Mouse (Mus musculus): Measurements from ENCODE around the gene Abca17.

Gene Abca17

DNA sequence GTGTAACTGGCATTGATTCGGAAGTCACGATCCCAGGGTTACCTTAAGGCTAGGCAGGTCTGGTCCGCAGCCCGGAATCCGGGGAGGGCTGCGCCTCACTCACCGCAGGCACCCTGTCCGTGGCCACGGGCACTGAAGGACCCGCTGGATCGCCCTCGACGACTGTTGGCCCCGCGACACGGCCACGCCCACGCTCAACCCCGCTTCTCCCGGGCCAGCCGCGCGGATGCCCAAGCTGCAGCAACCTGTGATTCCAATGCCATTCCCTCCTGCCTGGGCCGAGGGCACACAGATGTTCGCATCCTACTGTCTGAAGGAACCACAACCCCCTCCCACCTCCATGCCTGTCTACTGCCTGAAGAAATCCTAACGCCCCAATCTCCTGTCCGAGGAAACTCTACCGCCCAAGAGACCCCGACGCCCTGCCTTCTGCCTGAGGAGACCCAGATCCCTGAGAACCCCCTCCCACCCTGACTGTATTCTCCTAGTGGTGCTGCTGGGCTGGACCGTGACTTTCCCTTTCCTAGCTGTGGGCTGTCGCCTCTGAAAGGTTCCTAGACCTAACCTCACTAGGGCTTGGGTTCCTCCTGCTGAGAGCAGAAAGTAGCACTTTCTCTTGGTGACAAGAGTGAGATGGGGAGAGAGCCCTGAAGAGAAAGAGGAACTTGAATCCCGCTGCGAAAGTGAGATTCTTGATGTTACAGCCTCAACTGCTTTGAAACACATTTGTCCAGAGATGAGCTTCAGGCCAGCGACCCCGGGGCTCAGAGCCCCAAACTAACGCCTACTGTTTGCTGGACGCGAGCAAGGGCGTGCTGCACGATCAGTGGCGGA is at the start of gene Abca17:
Abca17 (minus strand) TSS at position 143 of the 834 bp plus-strand sequence.
- peak; percentile 13 for DNase-seq (ENCODE audit: low spot score)

DNA sequence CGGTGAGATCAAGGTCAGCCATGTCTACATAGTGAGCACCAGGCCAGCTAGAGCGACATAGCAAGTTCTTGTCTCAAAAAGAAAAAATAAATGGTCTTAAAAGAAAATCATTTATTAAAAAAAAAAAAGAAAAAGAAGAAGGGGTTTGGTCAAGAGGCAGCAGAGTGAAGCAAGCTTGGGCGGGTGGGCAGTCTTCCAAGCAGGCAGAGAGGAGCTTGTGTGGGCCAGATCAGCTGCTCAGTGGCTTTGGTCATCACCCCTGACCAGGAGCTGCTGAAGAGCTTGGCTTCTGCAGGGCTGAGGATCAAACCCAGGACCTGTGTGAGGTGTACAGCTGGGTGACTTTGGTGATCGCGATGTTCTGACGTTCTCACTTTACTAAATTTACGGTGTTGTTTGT is 43.6 kb upstream of the Abca17 start:
- DNase-seq (ENCODE audit: low spot score), result no peak

DNA sequence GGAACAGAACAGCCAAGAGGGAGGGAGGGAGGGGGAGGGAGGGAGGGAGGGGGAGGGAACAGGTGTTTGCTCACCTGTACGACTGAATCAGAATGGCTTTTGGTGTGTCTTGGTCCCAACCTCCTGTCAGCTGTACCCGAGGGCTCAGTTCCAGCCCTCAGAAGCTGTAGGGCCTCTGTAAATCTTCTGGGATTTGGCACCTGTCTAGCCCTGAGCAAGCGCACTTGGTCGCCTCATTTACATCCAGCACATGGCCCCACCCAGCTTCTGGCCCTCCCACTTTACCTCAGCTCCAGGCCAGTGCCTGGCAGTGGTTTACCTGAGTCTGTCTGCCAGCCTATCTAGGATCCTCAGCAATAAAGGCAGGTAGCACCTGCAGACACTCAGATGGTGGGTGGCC is 42.7 kb upstream of the Abca17 start:
- DNase-seq (ENCODE audit: low spot score), result no peak

DNA sequence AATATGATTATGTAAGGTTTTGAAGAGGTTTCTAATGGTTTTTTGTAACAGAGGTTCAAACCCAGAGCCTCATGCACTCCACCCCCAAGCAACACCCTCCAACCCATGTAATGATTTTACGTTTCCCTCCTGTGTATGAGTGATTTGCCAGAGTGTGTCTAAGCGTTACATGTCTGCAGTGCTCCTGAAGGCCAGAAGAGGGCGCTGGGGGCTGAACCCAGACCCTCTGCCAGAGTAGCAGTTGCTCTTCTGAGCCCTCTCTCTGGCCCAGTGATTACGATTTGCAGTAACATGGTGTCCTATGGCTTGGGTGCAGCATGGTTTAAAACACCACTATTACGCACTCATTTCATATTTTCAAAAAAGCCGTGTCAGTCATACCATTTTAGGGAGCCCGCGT is 40.3 kb upstream of the Abca17 start:
- DNase-seq (ENCODE audit: low spot score), result no peak

DNA sequence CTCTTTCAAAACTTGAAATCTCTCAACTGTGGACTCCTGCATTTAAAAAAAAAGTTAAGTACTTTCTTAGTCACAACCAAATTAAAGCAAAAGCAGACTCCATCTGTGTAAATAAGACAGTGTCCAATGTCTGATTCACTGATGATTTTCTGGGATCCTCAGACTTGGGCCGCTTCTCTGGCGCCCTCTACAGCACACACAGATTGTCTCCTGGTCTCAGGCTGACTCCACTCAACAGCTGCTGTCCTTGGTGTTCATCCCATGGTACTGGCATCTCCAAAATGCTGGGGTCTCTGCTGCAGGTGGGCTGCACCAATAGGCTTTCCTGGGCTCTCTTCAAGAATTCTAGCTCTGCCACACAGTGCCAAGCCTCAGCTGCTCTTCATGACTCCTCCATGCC is 39.0 kb upstream of the Abca17 start:
- no peak for DNase-seq (ENCODE audit: low spot score)

DNA sequence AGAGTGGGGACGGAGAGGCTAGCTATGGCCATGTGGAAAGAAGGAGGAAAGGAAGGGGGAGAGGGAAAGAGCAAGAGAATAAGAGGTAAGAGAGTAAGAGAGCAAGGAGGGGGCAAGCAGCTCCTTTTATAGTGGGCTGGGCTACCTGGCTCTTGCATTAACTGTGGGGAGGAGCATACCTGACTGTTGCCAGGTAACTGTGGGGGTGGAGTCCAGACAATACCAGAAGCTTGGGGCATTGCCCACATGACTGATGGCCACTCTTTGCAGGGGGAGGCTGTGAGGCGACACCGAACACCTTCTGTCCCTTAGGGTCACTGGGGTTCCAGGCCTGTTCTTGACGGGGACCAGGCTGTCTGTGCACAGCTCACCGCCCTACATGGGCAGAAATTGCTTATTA is 37.8 kb upstream of the Abca17 start:
- no peak for DNase-seq (ENCODE audit: low spot score)

DNA sequence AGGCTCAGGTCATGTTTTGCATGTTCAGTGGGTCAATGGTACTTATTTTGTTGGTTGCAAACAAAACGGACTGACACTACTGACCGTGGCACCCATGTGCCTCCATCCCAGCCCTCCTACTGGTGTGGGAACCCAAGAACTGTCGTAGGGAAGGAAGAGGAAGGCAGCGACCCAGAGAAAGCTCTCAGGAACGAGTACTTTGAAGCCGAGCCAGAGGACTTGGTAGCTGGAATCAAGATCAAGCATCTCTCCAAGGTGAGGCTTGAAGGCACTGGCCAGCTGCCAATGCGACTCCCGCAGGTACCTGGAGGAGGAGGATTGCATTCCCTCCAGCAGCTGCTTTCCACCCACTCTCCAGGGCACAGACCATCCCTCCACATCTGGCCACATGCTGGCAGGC is 32.9 kb upstream of the Abca17 start:
- DNase-seq (ENCODE audit: low spot score), result no peak

DNA sequence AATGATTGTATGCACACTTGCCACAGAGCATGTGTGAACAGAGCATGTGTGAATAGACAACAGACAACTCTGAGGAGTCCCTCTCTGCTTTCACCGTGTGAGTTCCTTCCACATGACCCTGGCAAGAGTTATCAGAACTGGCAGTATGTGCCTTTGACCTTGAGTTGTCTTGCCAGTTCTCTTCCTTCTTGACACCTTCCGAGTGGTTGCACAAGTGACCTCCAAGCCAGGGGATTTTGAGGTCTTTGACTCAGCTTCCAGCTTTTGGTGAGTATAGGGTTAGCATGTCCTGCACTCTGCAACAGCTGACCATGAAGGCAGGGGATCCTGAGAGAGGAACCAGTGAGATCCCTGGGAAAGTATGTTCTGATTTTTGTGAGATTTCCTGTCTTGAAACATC is 27.6 kb upstream of the Abca17 start:
- DNase-seq (ENCODE audit: low spot score), result no peak

DNA sequence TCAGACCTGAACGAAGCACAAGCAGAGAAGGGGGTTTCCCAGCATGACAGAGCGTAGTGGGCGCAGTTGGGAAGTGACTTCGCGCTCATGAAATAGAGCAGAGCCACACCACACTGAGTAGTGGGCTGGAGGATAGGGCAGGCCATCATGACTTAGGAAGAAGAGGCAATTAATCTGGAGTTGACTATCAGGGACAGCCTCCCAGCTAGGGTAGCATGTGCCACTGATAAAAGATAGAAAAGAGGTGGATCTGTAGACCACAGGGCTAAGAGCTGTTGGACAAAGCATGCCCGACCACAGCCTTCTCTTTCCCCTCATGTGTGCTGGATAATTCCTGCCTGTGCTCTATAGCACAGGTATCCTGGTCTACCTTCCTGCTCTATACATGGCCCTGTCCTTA is 25.0 kb upstream of the Abca17 start:
- DNase-seq (ENCODE audit: low spot score), result no peak

DNA sequence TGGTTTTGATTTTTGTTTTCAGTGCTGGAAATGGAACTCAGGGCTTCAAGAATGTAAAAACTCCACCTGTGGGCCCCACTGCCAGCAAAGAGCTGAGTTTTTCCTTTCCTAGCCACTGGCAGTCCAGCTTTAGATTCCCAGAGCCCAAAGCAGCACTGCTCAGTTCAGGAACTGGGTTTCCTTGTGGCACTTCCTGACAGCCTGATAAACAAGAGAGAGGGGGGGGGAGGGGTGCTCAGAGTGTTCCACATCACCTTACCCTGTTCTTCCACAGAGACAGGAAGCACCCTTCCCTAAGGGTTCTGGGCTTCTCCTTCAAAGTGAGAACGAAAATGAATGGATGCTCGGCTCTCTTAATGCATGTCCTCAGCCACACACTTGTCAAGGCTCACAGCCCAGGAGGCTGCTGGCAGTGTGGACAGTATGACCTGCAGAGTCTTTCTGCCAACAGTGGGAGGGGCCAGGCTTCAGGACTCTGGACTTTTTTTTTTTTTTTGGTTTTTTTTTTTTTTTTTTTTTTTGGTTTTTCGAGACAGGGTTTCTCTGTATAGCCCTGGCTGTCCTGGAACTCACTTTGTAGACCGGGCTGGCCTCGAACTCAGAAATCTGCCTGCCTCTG is 24.3 kb upstream of the Abca17 start:
- no peak for DNase-seq (ENCODE audit: low spot score)

DNA sequence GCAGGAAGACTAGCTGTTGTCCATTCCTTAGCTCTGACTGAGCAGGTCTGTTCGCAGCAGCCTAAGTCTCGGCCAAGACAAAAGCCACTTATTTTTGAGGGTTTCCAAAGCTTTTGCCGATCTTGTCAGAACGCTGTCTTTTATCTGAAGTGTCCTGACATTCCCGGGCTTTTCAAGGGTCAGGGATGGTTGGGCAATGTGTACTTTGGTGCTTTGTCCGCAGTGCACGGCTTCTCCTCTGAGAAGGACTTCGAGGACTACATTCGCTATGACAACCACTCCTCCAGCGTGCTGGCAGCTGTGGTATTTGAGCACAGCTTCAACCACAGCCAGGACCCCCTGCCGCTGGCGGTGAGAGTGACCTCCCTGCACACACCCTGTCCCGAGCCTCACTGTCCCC is 15.0 kb upstream of the Abca17 start:
- DNase-seq (ENCODE audit: low spot score), result peak; percentile 82

DNA sequence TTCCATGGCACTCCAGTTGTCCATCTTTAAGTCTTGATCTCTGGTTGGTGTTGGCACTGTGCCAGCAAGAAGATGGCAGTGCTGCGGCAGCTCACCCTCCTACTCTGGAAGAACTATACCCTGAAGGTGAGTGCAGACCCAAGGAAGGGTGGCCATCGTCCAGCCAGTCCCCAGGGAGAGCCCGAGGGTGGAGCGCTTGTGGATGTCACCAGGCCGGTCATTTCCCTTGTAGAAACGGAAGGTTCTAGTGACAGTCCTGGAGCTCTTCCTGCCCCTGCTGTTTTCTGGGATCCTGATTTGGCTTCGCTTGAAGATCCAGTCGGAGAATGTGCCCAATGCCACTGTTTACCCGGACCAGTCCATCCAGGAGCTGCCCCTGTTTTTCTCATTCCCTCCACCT is 13.6 kb upstream of the Abca17 start:
- DNase-seq (ENCODE audit: low spot score), result no peak

DNA sequence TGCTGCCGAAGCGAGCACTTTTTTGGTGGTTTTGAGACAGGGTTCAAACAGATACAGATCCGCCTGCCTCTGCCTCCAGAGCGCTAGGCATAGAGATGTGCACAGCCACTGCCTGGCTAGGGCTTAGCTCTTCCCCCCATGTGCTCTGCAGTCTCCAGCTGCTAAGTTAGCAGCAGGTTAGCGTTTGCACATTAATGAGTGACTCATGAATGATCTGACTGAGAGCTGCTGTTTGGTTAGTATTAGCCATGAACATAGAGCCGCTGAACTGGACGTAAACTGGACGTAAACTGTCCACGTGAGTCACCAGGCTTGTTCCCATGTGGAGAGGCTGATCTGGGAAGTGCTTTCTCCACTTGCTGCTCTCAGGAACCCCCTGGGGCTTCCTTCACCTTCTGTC is 11.7 kb upstream of the Abca17 start:
- DNase-seq (ENCODE audit: low spot score), result peak; percentile 77

DNA sequence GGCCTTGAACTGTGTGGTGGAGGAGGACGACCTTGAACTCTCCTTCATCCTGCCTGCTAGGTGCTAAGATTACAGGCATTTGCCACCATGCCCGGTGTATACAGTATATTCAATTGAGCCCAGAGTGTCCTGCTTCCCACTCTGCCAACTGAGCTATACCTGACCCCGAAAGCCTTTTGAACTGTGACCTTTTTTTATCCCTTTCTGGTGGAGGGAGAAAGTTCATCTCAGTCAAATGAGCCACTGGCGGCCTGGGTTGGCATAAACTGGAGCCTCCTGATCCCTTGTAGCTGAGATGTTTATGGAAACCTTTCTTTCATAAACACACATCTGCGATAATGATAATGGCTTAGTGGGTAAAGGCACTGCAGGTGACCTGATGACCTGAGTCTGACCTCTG is 10.4 kb upstream of the Abca17 start:
- no peak for DNase-seq (ENCODE audit: low spot score)

DNA sequence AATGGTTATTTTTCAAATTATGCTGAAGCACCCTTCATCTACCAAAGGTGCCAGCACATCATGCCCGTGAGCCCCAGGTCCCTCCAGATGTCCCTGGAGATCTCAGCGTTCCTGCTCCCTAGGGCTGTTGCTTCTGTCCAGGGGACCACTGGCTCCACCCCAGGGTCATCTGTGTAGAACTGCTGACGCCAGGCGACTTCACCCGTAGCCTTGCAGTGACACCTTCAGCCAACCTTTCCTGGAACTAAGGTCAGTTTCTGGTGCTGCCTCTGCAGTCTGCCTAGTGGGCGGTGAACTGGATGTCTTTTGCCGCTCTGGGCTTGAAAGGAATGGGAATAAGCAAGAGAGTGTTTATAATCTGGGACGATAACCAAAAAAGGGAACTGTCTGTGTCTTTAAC is 10.0 kb upstream of the Abca17 start:
- peak; percentile 78 for DNase-seq (ENCODE audit: low spot score)

DNA sequence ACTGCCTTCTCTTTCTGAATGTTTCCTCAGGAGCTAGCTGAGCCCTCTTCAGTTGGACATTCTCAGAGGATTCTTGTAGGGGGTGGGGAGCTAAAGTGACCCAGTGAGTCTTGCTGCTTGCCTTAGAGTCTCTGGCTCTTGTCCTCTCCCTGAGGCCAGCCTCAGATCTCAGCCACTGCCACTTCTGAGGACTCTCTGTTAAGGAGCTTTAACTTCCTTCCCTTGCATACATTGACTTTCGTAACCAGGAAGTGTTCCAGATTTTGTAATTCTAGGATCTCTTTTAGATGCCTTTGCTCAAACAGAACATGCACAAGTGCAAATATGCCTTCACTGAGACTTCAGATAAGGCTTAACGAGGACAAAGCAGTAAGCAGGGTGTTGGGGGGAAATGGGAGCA is 9.0 kb upstream of the Abca17 start:
- DNase-seq (ENCODE audit: low spot score), result peak; percentile 66

DNA sequence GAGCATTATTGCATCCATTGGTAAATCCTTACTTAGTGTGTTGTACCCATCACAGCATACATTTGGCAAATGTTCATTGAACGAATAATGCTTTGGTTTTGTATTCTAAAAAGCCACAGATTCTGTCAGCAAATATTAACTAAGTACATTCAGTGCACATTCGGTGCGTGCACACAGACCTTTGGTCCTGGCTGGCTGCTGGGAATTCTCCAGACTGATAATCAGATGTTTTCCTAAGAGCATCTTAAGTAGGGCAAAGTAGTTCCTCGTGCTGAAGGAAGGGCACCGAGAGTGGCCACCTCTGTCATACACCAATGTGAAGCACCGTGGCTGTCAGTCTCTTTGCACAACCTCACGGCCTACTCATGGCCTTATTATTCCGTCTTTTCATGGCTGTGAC is 8.1 kb upstream of the Abca17 start:
- DNase-seq (ENCODE audit: low spot score), result no peak

DNA sequence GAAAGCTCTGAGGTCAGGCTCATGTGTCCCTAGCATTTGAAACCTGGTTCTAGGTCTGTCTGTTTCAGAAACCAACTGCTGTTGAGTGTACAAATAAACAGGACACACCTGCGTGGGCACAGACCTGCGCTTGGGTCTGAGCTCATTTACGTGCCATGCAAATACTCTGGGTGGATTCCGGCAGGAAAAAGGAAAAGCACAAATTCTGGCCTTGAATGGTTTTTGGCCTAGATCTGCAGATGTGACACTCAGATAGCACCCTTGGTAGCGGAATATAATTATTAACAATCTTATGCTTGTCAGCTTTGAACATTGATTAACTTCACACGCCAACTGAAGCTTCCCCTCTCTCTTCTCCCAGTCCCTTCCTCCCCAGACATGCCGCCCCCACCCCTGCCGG is 4.4 kb upstream of the Abca17 start:
- DNase-seq (ENCODE audit: low spot score), result peak; percentile 76

DNA sequence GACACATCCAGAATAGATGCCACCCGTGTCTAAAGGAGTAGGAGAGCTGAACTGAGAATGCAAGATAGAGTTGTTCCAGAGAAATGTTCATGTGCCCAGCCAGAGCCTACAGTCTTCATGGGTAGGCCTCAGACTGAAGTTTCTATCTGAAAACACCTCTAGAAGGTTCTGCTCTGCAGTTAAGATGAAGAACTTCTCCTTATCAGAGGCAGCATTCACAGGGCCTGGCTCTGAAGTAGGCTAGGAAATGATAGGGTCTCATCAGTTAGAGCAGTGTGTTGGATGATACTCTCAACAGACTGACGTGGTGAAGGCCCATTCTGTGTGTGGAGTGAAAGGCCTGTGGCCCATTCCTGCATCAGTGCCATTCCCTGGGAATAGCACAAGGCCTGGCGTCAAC is 3.1 kb upstream of the Abca17 start:
- DNase-seq (ENCODE audit: low spot score), result no peak

DNA sequence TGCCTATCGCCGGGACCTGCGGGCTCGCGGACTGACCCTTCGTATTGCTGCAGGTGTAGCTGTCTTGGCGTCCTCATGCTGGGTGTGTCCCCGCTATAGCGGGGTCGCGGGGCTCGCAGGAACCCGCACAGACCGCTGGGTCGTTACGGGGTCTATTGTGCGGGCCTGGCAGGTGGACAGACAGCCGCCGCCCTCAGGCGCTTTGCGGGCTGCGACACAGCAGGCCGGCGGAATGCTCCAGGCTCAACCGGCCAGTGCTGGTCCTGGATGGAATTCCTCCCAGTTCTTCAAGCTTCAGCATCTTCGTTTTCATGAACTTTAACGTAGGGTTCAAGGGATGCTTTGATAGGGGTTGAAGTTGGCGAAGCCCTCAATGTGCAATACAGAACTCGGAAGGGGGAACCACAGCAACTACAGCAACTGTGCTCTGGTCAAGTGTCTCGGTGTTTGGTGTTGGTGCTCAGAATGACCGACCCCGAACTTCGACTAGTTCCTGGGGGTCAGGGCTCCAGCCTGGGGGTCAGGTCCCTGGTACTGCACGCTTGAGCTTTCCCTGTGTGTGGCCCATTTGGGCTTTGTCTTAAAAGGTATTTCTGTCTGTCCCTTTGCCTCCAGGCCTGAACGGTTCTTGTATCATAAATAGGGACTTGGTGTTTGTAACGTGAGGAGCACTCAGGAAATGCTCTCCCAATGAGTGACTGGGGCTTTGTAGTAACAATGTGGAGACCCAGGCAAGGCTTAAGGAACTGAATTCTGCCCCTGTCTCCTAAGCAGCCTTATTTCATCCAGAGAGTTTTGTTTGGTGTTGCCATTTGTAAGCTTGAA is 1.7 kb upstream of the Abca17 start:
- DNase-seq (ENCODE audit: low spot score), result no peak

DNA sequence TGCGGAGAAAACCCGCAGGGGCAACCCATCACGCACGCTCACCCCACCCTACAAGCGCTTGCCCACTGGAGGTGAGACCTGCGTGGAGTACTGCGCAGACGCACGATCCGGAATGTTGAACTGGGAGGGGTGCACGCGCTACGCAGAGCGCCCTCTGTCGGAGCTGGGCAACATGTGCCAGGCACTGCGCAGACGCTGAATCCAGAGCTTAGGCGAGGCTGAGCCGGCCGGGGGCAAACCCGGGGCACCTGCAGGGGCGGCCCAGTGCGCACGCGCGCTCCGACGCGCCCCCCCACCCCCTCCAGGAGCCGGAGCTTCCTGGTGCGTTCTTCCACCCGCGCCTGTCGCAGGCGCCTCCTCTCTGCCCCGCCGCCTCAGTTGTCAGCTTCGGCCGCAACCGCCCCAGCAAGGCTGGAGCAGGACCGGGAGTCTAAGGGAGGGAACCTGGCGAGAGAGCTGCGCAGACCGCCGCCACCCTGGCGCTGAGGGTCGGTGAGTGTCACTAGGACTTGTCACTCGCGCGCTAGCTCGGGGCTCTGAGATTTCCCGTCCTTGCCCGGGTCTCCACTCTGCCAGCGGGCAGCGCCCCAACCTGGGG is 991 bp upstream of the Abca17 start, which contains the start of gene Abca3:
Abca3 (plus strand) TSS at position 191 of the 598 bp plus-strand sequence.
- peak; percentile 94 for DNase-seq (ENCODE audit: low spot score)

DNA sequence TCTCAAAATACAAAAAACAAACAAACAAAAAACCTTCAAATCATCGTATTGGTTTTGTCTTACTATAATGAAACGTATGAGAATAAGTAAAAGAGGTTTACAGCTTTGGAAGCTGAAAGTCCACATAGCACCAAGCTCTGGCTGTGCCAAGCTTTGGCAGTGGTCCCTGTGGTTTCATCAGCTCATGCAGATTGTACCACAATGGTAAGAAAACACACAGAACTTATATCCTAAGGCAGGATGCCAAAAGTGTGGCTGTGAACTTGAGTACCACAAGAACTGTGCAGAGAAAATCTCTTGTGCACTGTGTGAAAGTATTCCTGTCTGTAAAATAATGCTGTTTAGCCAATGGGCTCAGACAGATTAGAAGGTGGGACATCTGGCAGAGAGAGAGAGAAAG is 1.7 kb downstream of the Abca17 start:
- no peak for DNase-seq (ENCODE audit: low spot score)

DNA sequence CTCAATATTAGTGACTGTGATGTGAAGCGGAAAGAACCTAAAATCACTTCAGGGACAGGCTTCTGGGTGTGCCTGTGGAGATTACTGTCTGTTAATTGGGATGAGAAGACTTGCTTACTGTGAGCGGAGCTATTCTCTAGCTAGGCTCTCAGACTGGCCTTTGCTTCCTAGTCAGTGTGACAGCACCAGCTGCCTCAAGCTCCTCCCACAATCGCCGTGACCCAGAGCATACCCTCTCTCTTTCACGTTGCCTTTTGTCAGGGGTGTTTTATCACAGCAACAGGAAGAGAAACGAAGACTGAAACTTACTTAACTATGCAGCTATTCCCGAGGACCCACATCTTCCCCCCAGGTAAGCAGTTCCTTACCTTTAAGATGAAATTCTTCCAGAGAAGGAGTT is 4.0 kb downstream of the Abca17 start:
- DNase-seq (ENCODE audit: low spot score), result no peak
